Mouse (Mus musculus) gastrocnemius, postnatal 14 days (tissue): Measurements from ENCODE around the gene Zfp536. TPM values are rescaled to one million over a fixed set of nuclear protein-coding genes. Genes with fewer than 3 reads are reported as not detected.
"Not testable (repeated sequence)": the region's sequence is repeated elsewhere in the genome, so short reads cannot be mapped to it uniquely, and the experiment has no call there.

Experiments
- DNase-seq: peaks from one replicate; pipeline ENCODE4 v3.0.0; 2021; ENCODE audit warnings: mixed read lengths
- intact Hi-C: fragments of 180-260 bp; cut with DNase I; formaldehyde crosslinking; loops from one replicate; pipeline ENCODE4 v1.15.1; 2025; ENCODE audit warnings: low total_unique reads
- total RNA-seq, 2 experiments: library from RNA; stranded (reverse); gene quantifications; 2 replicates each; pipeline ENCODE4 v1.2.3; 2021

The Zfp536 gene
- total RNA-seq, 2 experiments from 2014 or later, result 2.2 to 2.7 TPM

DNA sequence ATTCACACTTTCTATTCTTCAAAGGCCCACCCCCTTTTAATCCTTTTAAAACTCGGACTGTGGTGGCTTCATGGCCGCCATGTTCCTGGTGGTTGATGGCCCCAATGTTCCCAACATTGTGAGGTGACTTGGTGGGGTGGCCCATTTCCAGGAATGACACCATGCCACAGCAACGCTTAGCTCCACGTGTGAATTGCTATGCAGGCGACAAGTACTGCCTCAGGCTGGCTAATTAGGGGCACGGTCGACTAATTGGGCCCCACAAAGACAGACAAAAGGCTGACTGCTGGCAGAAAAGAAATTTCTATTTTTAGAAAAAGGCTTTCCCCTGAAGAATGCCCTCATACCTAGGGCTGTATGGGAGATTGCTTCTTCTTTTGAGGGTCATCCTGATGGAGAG is 154.2 kb downstream of the Zfp536 start:
- intact Hi-C loops, result no loop called here
- no peak for DNase-seq

DNA sequence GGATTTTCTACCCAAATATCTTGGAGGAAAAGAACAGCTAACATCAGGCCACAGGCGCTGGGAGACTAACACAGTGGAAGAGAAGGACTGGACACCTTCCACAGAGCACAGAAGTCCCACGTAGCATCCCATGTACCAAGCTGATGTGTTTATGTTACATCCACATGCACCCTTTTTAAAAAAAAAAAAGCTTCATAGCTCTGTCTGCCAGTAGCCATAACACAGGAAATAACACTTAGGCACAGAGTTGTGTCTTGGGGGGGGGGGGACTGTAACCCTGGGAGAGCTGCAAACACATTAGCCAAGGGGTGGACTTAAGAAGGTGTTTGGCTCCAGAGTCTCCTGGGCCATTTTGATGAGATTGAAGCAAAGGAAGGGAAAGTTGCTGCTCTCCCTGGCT is 155.6 kb downstream of the Zfp536 start:
- DNase-seq, result no peak
- intact Hi-C loops, result no loop called here

- DNase-seq, result no peak
- intact Hi-C loops, result no loop called here
Measured at GRCm38 (mm10) chr7:37615932-37616331, 157.5 kb downstream of the Zfp536 start.

DNA sequence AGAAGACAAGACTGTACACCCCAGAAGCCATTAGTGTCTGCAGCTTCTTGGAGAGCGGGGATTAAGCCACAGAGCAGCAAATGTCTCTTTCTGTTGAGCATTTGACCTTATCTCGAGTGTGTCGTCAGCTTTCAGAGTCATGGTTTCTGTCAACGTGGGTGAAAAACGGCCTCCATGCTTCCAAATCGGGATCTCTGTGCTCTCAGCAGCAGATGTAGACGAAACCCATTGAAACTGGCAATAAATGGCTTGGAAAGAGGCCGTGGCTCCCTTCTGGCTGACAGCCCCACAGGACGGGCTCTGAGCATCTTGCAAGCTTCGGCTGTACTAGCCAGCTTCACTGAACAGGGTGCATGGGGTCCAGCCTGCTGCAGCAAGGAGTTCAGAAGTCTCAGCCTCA is 159.1 kb downstream of the Zfp536 start:
- no peak for DNase-seq
- intact Hi-C loops, result no loop called here

GRCm38 (mm10) chr7:37608556-37608955 is 164.9 kb downstream of the Zfp536 start:
- intact Hi-C loops, result no loop called here
- DNase-seq, result no peak

DNA sequence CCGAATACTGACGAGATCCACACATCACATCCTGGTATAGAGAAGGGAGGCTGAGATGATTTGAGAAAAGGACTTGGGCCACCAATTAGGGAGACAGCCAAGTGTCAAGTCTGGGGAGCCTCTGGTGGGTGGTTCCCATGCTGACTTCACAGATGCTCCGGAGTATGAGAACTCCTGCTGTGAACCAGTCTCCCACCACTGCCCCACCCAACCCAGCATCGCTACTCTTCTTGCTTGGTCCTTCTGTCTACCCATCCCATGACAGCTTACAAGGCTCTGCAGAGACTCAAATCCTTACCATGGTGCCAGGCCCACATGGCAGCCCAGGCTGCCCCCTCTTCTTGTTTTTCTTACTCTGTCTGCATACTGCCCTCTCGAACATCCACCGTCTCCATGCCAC is 165.5 kb downstream of the Zfp536 start:
- intact Hi-C loops, result no loop called here
- DNase-seq, result no peak

DNA sequence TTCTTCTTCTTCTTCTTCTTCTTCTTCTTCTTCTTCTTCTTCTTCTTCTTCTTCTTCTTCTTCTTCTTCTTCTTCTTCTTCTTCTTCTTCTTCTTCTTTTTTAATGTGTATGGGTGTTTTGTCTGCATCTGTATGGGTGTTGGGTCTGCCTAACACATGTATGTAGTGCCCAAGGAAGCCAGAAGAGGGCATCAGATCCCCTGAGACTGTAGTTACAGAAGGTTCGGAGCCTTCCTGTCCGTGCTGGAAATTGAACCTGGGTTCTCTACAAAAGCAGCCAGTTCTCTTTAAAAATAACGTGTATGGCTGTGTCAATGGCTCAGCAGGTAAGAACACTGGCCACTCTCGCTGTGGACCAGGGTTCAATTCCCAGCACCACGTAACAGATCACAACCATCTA is 167.0 kb downstream of the Zfp536 start:
- intact Hi-C loops, result no loop called here
- no peak for DNase-seq

DNA sequence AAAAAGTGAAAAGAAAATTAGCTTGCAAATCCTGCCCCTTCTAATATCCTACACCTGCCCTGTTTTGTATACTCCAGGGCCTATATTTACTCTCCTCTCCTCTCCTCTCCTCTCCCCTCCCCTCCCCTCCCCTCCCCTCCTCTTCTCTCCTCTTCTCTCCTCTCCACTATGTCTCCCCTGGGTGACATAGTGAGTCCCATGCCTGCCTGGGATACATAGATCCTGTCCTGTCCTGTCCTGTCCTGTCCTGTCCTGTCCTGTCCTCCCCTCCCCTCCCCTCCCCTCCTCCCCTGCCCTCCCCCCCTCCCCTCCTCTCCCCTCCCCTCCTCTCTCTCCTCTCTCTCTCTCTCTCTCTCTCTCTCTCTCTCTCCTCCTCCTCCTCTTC is 169.9 kb downstream of the Zfp536 start:
- DNase-seq, intact Hi-C loops: not testable (repeated sequence)

DNA sequence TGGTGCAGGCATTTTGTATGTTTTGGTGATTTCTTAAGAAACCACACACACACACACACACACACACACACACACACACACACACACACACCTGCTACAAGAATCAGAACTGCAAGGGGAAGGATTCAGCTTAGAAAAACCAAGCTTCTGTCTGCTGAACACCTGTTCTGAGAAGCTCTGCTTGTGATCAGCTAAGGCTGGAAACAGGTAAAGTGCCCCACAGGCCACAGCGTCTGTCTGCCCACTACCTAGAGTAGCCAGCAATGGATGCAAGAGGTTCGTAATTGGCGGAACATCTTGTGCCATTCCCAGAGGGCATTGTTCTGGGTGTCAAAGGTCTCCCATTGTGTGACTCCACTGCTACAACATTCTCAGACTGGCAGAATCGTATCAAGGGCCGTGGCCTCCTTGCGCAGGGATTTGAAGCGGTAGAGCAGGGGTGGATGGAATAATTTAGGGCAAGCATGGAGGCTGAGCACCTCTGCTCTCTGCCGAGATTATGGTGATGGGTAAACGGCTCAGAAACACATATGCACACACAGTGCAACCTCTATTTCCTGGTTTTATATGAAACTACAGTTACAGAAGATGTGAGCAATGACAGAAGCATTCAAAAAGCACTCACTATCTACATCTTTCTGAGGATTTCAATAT is 170.4 kb downstream of the Zfp536 start:
- intact Hi-C loops, result no loop called here
- no peak for DNase-seq

GRCm38 (mm10) chr7:37600318-37600717 is 173.1 kb downstream of the Zfp536 start:
- no peak for DNase-seq
- intact Hi-C loops, result no loop called here

DNA sequence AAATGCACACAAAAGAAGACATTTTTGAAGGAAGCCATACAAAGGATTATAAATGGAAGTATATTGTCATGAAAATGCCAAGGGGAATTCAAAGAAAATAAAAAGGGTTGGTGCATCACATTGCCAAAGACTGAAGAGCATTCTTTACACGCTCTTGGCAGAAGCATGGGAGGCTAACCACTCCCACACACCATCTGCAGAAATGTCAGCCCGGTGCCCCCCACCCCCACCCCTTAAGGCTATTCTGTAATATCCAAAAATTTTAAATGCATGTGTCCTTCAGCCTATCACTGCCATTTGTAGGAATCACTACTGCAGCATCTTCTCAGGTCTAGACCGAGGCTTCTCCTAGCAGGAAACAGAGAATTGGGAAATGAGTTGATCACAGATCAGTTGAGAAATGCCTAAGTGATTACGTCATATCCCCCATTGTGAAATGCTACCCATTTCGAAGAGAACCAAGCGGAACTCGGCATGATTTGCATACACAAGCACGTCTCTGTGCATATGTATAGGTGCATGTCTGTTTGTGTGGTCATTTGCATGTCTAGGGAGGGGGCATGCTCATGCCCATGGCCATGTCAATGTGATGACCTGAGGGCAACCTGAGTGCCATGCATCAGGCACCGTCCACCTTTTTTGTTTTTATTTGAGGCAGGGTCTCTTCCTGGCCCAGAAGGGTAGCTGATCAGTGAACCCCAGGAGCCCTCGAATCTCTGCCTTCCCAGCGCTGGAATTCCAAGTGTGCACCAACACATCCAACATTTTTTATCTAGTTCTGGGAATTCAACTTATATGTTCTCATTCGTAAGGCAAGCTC is 179.0 kb downstream of the Zfp536 start:
- no peak for DNase-seq
- intact Hi-C loops, result no loop called here

- intact Hi-C loops, result no loop called here
- DNase-seq, result no peak
Measured at GRCm38 (mm10) chr7:37593566-37593965, 179.9 kb downstream of the Zfp536 start.

DNA sequence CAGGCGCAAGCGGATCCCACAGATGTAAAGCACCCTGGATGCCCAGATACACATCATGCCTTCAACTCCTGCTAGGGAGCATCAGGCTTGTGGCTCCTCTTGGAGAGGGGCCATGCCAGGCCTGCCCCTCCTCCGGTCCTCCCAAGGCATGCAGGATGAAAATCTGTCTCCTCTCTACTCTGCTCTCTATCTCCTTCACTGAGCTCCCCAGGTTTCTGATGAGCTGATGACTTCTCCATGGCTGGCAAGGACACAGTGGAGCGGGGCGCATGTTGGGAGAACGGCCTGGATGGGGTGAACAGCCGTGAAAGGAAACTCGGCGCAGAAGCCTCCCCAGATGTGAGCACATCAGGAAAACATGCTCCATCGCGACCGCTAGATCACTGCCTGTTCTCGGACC is 186.7 kb downstream of the Zfp536 start:
- intact Hi-C loops, result no loop called here
- DNase-seq, result no peak

DNA sequence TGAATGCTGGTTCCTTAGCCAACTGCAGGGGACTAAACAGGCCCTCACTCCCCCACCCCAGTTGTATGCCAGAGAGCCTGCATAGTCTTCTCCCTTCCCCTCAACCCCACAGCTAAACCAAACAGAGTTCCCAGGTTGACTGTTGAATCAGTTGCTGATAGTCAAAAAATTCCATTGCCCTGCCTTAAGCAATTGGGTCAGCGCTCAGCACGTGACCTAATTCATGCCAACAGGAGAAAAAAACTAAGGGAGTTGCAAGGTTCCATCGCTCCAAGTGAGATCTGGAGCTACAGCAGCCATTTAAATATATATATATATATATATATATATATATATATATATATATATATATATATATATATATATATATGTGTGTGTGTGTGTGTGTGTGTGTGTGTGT is 192.2 kb downstream of the Zfp536 start:
- intact Hi-C loops, result no loop called here
- DNase-seq, result no peak

GRCm38 (mm10) chr7:37580554-37580953 is 192.9 kb downstream of the Zfp536 start:
- no peak for DNase-seq
- intact Hi-C loops, result no loop called here

- no peak for DNase-seq
- intact Hi-C loops, result no loop called here
Measured at GRCm38 (mm10) chr7:37572021-37572420, 201.4 kb downstream of the Zfp536 start.

DNA sequence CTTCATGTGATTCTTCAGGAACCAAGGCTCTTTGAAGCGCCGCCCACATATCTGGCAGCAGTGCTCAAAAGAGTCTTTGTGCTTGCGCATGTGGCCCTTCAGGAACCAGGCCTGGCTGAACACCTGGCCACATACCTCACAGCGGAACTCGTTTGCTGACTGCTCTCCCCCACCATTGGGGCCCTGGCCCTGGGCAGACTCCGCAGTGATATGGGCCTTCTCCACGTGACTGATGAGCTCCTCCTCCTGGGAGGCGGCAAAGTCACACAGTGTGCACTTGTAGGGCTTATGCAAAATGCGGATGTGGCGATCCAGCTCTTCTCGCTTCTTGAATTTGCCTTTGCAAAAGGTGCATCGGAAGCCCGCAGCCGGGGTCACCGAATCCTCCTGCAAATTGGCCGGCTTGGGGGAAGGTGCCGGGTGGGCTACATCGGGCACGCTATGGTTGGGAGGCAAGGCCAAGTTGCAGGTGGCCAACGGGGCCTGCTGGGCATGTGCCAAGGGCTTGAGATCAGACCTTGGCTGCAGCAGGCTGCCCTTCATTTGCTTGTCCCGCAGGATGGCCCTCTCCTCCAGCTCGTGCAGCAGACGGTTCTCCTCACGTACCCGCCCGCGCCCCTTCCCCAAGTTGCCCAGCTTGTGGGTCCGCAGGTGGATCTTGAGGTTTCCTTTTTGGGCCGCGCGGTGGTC is 204.5 kb downstream of the Zfp536 start:
- intact Hi-C loops, result no loop called here
- DNase-seq, result no peak

DNA sequence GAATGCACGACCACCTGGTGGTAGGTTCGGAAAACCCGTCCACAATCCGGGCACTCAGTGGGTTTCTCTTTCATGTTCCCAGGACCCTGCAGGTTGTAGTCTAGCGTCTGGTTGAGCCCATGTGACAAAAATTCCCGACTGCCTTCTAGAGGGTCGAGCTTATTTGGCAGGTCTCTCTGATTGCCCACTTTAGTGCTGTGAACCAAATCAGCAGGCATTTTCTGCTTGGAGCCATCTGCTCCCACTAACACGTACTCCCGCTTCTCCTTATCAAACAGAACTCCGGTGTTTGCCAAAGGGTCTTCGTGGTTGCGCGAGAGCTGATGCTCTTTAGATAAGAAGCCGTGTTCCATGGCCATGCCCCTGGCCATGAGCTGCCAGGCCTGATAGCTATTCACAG is 205.4 kb downstream of the Zfp536 start:
- no peak for DNase-seq
- intact Hi-C loops, result no loop called here

DNA sequence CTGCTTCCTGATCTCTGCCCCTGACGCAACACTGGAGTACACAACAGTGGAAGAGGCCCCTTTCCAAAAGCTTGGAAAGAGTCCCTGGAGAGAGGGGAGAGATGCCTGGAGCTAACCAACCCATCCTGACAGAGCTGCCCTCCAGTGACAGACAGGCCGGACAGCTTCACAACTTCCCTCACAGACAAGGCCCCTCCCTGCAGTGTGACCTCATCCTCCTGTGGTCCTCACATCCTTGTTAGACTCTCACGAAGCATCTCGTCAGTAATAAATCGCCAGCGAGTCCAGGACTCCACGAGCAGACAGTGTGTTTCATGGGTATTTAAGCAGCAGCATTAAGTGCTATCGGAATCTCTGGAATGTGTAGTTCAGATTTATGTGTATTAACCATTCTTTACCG is 207.4 kb downstream of the Zfp536 start:
- peak; percentile 27 for DNase-seq
- intact Hi-C loops, result no loop called here

DNA sequence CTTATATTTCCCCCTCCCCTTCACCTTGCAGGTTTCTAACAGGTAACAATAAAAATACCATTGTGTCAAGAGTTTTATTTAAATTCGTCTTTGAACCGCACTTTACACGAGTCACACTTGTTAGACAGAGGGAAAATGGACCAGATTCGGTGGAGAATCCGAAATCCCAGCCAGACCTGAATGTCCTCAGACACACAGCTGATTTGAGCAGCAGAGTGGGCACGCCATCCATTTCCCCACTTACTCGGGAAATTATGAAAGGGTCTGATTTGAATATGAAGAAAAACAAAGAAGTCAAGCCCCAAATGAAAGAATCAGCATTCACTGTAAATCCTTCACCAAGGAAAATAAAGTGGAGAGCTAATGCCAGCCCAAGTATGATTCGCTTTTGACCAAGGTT is 208.1 kb downstream of the Zfp536 start:
- intact Hi-C loops, result no loop called here
- DNase-seq, result no peak

DNA sequence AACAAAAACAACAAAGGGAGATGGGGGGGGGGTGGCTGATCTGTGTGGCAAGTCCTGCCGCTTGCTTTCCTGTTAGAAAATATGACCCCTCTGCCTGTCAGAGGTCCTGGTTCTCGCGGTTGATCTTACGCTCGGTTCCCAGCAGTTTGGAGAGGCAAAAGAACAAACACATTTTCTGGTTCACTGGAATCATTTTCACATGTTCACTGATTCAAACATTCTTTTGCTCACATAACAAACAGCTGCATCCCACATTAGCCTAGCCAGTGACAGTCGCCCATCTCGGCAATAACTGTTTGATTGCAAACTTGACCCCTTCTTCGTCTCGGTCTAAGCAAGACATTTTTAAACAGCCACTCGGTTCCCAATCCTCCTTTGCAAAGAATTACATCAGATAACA is 208.8 kb downstream of the Zfp536 start:
- no peak for DNase-seq
- intact Hi-C loops, result no loop called here
